1 mouse cellular context compared by ENCODE assay signal in the genomic region with DNA sequence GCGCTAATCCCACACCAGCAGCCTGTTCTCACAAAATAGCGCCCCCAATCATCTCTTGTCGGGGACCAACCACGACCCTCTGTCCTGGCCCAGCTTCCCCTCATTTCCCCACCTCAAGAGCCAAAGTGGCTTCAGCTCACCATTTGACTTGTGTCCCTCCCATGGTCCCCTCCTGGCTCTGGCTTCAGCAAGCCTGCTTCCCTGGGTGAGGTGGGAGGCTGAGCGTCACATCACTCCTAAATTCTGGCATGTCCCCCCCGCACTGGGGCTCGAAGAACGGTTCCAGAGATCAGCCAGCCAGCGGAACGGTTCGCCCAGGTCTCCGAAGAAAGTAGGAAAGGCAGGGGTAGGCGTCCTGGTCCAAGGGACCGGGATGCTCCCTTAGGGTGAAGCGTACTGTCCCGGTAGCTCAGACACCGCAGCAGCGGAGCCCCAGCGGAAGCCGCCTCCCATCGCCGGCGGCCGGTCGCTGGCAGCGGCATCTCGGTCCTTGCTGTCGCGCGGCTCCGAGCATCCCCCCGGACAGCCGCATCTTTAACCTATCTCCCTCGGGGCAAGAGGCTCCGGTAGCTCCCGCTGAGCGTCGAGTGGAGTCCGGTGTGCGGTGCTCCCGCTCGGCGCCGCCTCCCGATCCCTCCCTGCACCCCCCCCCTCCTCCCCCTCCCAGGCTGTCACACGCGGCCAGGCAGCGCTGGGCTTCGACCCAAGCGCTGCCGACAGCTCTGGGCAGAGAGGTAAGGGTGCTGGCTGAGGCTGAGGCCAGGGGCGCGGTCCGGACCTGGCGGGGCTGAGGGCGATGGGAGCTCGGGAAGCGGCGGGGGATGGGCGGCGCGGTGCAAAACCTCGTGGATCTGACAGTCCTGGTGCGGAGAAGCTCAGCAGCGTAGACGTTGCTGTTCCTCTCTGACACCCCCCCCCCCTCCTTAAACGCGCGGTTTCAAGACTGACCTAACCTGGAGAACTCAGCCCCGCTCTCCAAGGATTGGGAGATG.
TF ChIP-seq lines count a peak whose summit lies in the region.

No protein-coding gene starts in this region.

TF ChIP-seq in myocyte, 11 proteins besides CTCF, POLR2A, EP300 and RAD21 (continued from another document):
- TF ChIP-seq MYOG (IDR thresholded peaks at IDR 0.05; ENCODE audit: control insufficient read depth in 1 of 3, insufficient read depth in 1 of 3, insufficient read length in 2 of 3, low read depth in 2 of 3), result no peak
